Mouse (Mus musculus): ENCODE results near the gene Rad9b. TPM values are rescaled to one million over a fixed set of nuclear protein-coding genes. Genes with fewer than 3 reads are reported as not detected.

Rad9b gene
- polyA plus RNA-seq, 1 experiment from 2014 or later = 11.3 TPM

DNA sequence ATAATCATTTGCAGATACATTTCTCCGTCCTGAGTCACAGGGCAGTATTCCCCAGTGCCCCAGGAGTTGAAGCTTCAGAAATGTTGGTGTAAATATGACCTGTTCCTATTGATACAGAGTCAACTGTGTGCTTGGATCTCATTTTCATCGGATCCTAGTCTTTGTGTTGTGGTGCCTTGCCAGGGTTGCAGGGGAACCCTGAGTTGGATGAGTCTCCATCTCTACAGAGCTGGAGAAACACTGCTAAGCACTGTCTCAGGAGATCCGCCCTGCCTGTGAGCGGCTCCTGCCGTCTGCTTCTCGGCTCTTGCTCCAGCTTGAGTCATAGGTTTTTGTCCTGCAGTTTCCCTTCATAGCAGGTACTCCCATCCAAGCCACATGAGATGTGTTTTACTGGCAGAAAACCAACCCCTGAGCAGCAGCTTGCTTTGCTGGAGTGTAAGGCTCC is 53.9 kb downstream of the Rad9b start:
- no peaks in the 10 kb centered on the region for H3K27me3 ChIP-seq (replicated peaks; ENCODE audit: control insufficient read depth, insufficient read depth, low read length)
- no peak overlapping the region for H3K9ac ChIP-seq (ENCODE audit: low read length)
- H3K4me3 ChIP-seq (ENCODE audit: low read depth, low read length) = no peak overlapping the region
- no peaks in the 10 kb centered on the region for H3K36me3 ChIP-seq (ENCODE audit: control insufficient read depth, insufficient read depth, low read length)
- no peak for DNase-seq (ENCODE audit: low spot score)
- 86% methylated on average over 6 of the region's 6 CpGs for WGBS
- H3K4me1 ChIP-seq (replicated peaks; ENCODE audit: control insufficient read depth, insufficient read depth, low read length) = peaks cover 22% of the 10 kb centered on the region
- H3K4me2 ChIP-seq (ENCODE audit: low read length) = no peak overlapping the region
- no peaks in the 10 kb centered on the region for H3K9me3 ChIP-seq (ENCODE audit: control insufficient read depth, low read length)
- no peak overlapping the region for H3K27ac ChIP-seq (ENCODE audit: low read depth)
- ATAC-seq (replicated peaks; ENCODE audit: low FRiP score, low TSS enrichment, low read depth) = no peak

DNA sequence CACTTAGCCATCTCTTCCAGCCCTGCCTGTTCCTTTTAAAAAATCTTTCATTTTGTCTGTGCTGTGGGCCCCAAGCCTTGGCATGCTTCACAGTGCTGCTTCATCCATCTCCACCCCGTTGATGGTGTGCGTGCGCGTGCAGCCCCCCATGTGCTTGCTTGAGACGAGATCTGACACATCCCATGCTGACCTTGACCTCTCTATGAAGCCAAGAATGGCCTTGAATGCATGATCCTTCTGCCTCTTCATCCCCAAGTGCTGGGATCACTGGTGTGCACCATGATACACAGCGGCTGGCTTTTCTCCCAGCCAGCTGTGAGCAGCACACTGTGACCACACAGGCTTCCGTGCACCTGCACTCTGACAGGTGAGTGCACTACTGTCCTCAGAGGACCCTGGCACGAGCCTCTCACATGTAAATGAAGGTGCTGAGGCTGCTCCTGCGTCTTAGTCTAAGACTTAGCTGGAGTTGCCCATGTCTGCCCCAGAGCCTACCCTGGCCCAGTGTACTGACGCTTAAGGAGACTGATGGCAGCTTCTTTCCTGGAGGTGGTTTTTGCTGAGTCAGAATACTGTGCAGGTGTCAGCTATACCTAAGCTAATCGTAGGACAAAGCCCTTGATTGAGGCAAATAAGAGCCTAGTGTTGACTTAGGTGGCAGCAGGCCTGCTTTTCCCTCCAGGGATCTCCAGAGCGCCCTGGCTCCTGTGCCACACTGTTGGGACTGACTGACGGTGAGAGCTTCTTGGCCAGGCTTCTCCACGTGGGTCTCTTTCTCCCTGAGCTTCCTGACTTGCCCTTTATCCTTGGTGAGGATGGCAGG is 58.7 kb downstream of the Rad9b start:
- no peak overlapping the region for H3K9ac ChIP-seq (ENCODE audit: low read length)
- no peak overlapping the region for H3K4me3 ChIP-seq (ENCODE audit: low read depth, low read length)
- H3K27ac ChIP-seq (ENCODE audit: low read depth) = no peak overlapping the region
- no peak for ATAC-seq (replicated peaks; ENCODE audit: low FRiP score, low TSS enrichment, low read depth)
- no peak overlapping the region for H3K4me2 ChIP-seq (ENCODE audit: low read length)
- H3K27me3 ChIP-seq (replicated peaks; ENCODE audit: control insufficient read depth, insufficient read depth, low read length) = no peaks in the 10 kb centered on the region
- H3K4me1 ChIP-seq (replicated peaks; ENCODE audit: control insufficient read depth, insufficient read depth, low read length) = 0 out of 2 replicates have a peak, but pooled peaks cover 4% of the 10 kb centered on the region
- no peaks in the 10 kb centered on the region for H3K36me3 ChIP-seq (ENCODE audit: control insufficient read depth, insufficient read depth, low read length)
- 75% methylated on average over 14 of the region's 14 CpGs for WGBS
- no peak for DNase-seq (ENCODE audit: low spot score)
- H3K9me3 ChIP-seq (ENCODE audit: control insufficient read depth, low read length) = no peaks in the 10 kb centered on the region

GRCm38 (mm10) chr5:122294219-122294735 is 59.8 kb downstream of the Rad9b start:
- H3K4me3 ChIP-seq (ENCODE audit: low read depth, low read length) = no peak overlapping the region
- H3K36me3 ChIP-seq (ENCODE audit: control insufficient read depth, insufficient read depth, low read length) = no peaks in the 10 kb centered on the region
- no peaks in the 10 kb centered on the region for H3K9me3 ChIP-seq (ENCODE audit: control insufficient read depth, low read length)
- no peak overlapping the region for H3K27ac ChIP-seq (ENCODE audit: low read depth)
- H3K4me1 ChIP-seq (replicated peaks; ENCODE audit: control insufficient read depth, insufficient read depth, low read length) = 0 out of 2 replicates have a peak, but pooled peaks cover 4% of the 10 kb centered on the region
- 89% methylated on average over 3 of the region's 3 CpGs for WGBS
- DNase-seq (ENCODE audit: low spot score) = no peak
- H3K27me3 ChIP-seq (replicated peaks; ENCODE audit: control insufficient read depth, insufficient read depth, low read length) = no peaks in the 10 kb centered on the region
- no peak for ATAC-seq (replicated peaks; ENCODE audit: low FRiP score, low TSS enrichment, low read depth)
- no peak overlapping the region for H3K4me2 ChIP-seq (ENCODE audit: low read length)
- no peak overlapping the region for H3K9ac ChIP-seq (ENCODE audit: low read length)

DNA sequence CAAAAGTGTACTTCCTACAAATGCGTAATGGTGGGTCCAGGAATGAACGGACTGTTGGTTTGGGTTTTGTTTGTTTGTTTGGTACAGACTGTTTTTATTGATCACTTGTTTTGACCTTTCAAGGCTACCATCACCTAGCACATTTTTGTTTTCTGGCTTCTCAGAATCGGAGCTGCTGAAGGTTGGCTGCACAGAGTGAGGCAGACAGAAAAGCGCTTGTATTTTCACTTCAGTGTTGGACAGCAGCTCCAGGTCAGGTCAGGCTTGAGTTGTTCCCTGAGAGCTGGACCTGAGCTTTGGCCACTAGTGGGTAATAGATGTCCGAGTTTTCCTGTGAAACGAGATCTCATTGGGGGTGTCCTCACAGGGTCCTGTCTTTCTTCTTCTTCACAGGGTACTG is 60.9 kb downstream of the Rad9b start:
- Histone ChIP-seq H3K4me2 (ENCODE audit: low read length) (no peak overlapping the region), H3K9ac (ENCODE audit: low read length) (no peak overlapping the region), H3K4me3 (ENCODE audit: low read depth, low read length) (no peak overlapping the region), H3K27me3 (replicated peaks; ENCODE audit: control insufficient read depth, insufficient read depth, low read length) (no peaks in the 10 kb centered on the region), H3K4me1 (replicated peaks; ENCODE audit: control insufficient read depth, insufficient read depth, low read length) (0 out of 2 replicates have a peak, but pooled peaks cover 4% of the 10 kb centered on the region), H3K36me3 (ENCODE audit: control insufficient read depth, insufficient read depth, low read length) (no peaks in the 10 kb centered on the region), H3K9me3 (ENCODE audit: control insufficient read depth, low read length) (no peaks in the 10 kb centered on the region), H3K27ac (ENCODE audit: low read depth) (no peak overlapping the region)
- no peak for DNase-seq (ENCODE audit: low spot score)
- ATAC-seq (replicated peaks; ENCODE audit: low FRiP score, low TSS enrichment, low read depth) = no peak
- WGBS = 65% methylated on average over 6 of the region's 6 CpGs

GRCm38 (mm10) chr5:122291553-122292339 is 62.3 kb downstream of the Rad9b start:
- no peak for ATAC-seq (replicated peaks; ENCODE audit: low FRiP score, low TSS enrichment, low read depth)
- Histone ChIP-seq H3K36me3 (ENCODE audit: control insufficient read depth, insufficient read depth, low read length) (no peaks in the 10 kb centered on the region), H3K9ac (ENCODE audit: low read length) (no peak overlapping the region), H3K27me3 (replicated peaks; ENCODE audit: control insufficient read depth, insufficient read depth, low read length) (no peaks in the 10 kb centered on the region), H3K27ac (ENCODE audit: low read depth) (no peak overlapping the region), H3K9me3 (ENCODE audit: control insufficient read depth, low read length) (no peaks in the 10 kb centered on the region), H3K4me1 (replicated peaks; ENCODE audit: control insufficient read depth, insufficient read depth, low read length) (0 out of 2 replicates have a peak, but pooled peaks cover 4% of the 10 kb centered on the region), H3K4me2 (ENCODE audit: low read length) (no peak overlapping the region), H3K4me3 (ENCODE audit: low read depth, low read length) (no peak overlapping the region)
- no peak for DNase-seq (ENCODE audit: low spot score)
- 67% methylated on average over 17 of the region's 17 CpGs for WGBS

- Histone ChIP-seq H3K36me3 (ENCODE audit: control insufficient read depth, insufficient read depth, low read length) (no peaks in the 10 kb centered on the region), H3K4me3 (ENCODE audit: low read depth, low read length) (no peak overlapping the region), H3K27ac (ENCODE audit: low read depth) (no peak overlapping the region), H3K4me1 (replicated peaks; ENCODE audit: control insufficient read depth, insufficient read depth, low read length) (peaks cover 7% of the 10 kb centered on the region), H3K9me3 (ENCODE audit: control insufficient read depth, low read length) (no peaks in the 10 kb centered on the region), H3K4me2 (ENCODE audit: low read length) (no peak overlapping the region), H3K9ac (ENCODE audit: low read length) (no peak overlapping the region), H3K27me3 (replicated peaks; ENCODE audit: control insufficient read depth, insufficient read depth, low read length) (no peaks in the 10 kb centered on the region)
- ATAC-seq (replicated peaks; ENCODE audit: low FRiP score, low TSS enrichment, low read depth) (no peak), DNase-seq (ENCODE audit: low spot score) (no peak)
- WGBS = 56% methylated on average over 6 of the region's 6 CpGs
Observed at GRCm38 (mm10) chr5:122291149-122291548, 62.9 kb downstream of the Rad9b start.

DNA sequence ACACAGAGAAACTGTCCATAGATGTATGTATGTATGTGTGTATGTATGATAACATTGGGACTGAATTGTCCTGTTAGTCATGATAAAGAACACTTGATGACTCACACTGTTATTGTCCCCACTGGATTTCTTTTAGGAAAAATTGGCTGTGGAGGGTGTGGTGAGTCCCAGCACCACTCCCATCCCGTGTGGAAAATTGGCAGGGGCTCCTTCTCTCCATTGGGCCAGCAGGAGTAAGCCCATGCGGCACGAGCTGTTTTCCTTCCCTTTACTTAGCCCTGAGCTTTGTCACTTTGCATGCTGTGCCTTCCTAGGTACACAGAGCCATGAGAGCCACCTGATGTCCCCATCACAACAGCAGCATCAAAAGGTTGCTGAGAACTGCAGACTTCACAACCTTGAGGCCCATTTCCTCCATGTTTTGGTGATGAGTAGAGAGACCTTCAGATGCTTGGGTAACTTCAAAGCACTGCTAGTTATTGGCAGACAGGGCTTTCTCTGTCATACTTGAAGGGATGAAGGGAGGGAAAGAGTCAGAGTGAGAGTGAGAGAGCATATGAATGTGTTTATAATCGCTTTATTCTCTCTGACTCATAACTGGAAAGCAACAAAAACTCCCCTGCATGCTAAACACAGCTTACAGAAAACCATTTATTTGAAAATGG is 65.8 kb downstream of the Rad9b start:
- ATAC-seq (replicated peaks; ENCODE audit: low FRiP score, low TSS enrichment, low read depth) = no peak
- 87% methylated on average over 4 of the region's 4 CpGs for WGBS
- H3K4me1 ChIP-seq (replicated peaks; ENCODE audit: control insufficient read depth, insufficient read depth, low read length) = peaks cover 16% of the 10 kb centered on the region
- no peaks in the 10 kb centered on the region for H3K36me3 ChIP-seq (ENCODE audit: control insufficient read depth, insufficient read depth, low read length)
- H3K9ac ChIP-seq (ENCODE audit: low read length) = no peak overlapping the region
- no peak overlapping the region for H3K27ac ChIP-seq (ENCODE audit: low read depth)
- H3K27me3 ChIP-seq (replicated peaks; ENCODE audit: control insufficient read depth, insufficient read depth, low read length) = no peaks in the 10 kb centered on the region
- no peak overlapping the region for H3K4me3 ChIP-seq (ENCODE audit: low read depth, low read length)
- no peak for DNase-seq (ENCODE audit: low spot score)
- no peaks in the 10 kb centered on the region for H3K9me3 ChIP-seq (ENCODE audit: control insufficient read depth, low read length)
- H3K4me2 ChIP-seq (ENCODE audit: low read length) = no peak overlapping the region

GRCm38 (mm10) chr5:122287026-122287425 is 67.0 kb downstream of the Rad9b start:
- Histone ChIP-seq H3K9ac (ENCODE audit: low read length) (no peak overlapping the region), H3K9me3 (ENCODE audit: control insufficient read depth, low read length) (no peaks in the 10 kb centered on the region), H3K27ac (ENCODE audit: low read depth) (no peak overlapping the region), H3K4me3 (ENCODE audit: low read depth, low read length) (no peak overlapping the region), H3K4me2 (ENCODE audit: low read length) (no peak overlapping the region), H3K4me1 (replicated peaks; ENCODE audit: control insufficient read depth, insufficient read depth, low read length) (peaks cover 16% of the 10 kb centered on the region), H3K36me3 (ENCODE audit: control insufficient read depth, insufficient read depth, low read length) (no peaks in the 10 kb centered on the region), H3K27me3 (replicated peaks; ENCODE audit: control insufficient read depth, insufficient read depth, low read length) (no peaks in the 10 kb centered on the region)
- DNase-seq (ENCODE audit: low spot score) = no peak
- 80% methylated on average over 4 of the region's 4 CpGs for WGBS
- ATAC-seq (replicated peaks; ENCODE audit: low FRiP score, low TSS enrichment, low read depth) = no peak
